Mouse (Mus musculus): ENCODE measurements at regions not wholly inside any gene's neighbourhood (a gene's known extent, or its start where the extent isn't known, plus 50 kb on each side); places are given as distances from the start of the nearest gene placed in this dataset.

GRCm38 (mm10) chr10:17478761-17479632, 244.0 kb upstream of the Cited2 start:
- DNase-seq = no peak

DNA sequence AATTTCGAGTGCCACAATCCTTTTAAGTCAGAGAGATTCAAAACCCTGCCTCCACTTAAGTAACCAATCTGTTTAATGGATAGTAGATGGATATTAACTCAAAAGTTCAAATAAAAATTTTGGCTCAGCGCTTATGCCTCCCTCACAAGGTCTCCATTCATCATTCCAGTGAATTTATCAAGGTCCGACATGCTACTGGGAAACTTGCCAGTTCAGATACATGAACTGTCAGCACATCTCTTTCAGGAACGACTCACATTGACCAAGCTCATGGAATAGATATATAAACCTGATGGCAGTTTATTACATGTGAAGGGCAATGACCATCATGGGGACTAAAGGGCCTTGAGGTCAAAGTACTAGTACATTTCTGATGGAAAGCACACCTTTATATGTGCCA, 240.3 kb upstream of the Cited2 start:
- no peak for DNase-seq

GRCm38 (mm10) chr10:17485049-17485449, 238.0 kb upstream of the Cited2 start:
- DNase-seq = peak; percentile 95

DNA sequence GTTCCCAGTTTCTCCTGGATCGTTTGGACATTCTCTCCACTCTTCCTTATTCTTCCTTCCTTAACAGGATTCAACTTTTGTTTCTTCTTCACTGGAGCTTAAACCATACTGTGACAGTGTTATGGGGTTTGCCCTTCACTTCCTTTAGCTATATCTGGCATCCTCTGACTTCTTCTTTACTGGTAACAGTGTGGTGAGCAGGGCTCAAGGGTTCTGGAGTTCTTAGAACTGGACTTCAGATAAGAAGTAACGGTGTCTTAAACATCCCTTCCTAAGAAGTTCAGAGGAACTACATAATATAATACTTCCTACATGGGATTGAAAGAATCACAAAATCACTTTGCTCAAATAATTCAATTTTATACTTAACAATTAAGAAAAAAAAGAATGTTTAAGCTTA, 237.5 kb upstream of the Cited2 start:
- peak; percentile 46 for DNase-seq

GRCm38 (mm10) chr10:17486011-17486410, 237.0 kb upstream of the Cited2 start:
- no peak for DNase-seq

GRCm38 (mm10) chr10:17487460-17487859, 235.6 kb upstream of the Cited2 start:
- DNase-seq = peak; percentile 15

DNA sequence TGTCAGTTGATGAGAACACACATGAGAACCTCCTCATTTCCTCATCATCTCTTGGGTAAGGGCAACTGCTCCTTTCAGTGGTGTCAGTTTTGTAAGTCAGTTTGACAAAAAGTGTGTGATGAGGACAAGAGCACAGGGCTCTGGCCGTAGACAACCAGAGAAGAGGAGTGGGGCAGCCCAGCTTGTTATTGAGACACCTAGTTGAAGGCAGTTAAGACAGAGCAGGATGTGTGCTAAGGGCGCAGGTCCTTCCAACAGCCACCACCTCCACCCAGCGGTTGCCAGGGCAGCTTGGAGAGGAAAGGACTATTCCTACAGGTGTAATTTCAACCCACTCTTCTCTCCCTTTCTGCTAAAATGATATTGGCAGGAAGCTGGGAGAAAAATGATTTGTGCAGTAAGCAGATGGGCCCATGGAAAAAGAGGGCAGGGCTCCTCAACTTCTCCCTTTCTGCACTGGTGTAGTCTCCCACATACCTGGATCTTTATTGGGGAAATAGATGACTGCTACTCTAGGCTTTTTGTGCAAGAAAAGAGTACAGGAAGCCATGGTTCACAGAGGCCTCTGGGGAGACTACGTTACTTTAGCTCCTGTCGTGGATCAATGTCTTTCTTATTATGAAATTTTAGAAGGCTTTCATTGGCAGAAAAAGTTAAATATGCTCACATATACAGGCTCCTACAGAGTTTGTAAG, 231.3 kb upstream of the Cited2 start:
- DNase-seq = peak; percentile 60

DNA sequence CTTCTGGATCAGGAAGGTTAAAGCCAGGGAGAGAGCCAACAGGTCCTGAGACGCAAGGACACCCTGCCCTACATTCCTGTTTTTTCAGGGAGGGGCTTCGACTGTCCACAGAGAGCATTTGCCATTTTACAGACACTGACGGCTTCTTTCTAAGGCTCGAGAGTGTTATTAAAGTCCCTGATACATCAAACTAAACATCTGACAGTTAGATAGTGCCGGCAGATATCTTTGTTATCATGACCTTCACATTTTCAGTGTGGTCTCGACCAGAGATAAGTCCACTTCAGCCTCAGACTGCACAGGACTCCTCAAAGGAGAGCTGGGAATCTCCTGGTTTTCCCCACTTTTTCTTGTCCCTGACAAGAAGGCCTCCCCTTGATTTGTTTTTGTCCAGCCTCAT, 229.9 kb upstream of the Cited2 start:
- DNase-seq = peak; percentile 23

GRCm38 (mm10) chr10:17496831-17497230, 226.2 kb upstream of the Cited2 start:
- peak; percentile 71 for DNase-seq

DNA sequence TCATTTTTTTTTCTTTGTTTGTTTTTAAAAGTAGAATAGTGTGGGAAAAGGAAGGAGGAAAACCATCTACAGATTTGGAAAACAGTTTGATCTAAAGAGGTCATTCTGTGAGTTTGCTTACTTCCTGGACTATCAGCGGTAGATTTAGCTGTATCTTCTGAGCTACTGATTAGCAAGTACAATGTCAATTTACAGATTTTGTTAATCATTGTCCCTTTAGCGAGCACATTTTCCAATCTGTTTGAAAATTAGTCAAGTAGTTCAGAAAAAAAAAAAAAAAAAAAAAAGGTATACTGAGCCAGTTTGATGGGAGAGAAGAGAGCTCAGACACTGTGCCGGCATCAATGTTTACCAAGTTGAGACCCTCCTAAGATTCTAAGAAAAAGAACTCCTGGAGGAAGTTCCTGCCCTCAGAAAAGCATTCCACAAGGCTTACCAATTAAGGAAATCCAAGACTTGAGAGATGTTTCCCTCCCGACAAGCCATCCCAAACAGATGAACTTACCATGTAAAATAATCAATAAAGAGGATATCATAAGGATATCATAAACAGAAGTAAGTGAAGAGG, 212.3 kb upstream of the Cited2 start:
- DNase-seq = peak; percentile 2

GRCm38 (mm10) chr10:17511779-17512335, 211.2 kb upstream of the Cited2 start:
- peak; percentile 46 for DNase-seq

GRCm38 (mm10) chr10:17512487-17512886, 210.5 kb upstream of the Cited2 start:
- no peak for DNase-seq

DNA sequence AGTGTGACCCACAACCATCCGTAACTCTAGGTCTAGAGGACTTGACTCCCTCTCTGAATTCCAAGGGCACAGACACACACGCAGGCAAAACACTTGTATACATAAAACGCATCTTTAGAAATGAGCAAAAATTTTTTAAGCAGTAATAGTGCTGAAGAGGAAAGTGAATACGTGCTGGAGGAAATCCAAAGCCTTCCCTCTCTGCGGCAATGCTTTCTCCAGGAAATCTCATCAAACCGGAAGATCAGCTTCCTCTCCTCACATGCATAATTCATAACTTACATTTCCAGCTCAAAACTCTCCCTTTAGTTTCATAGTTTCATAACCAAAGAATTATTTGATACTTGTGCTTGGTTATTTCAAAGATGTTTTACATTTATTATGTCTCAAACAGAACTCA, 209.3 kb upstream of the Cited2 start:
- peak; percentile 75 for DNase-seq

- peak; percentile 9 for DNase-seq
Observed at GRCm38 (mm10) chr10:17516068-17516467, 206.9 kb upstream of the Cited2 start.

DNA sequence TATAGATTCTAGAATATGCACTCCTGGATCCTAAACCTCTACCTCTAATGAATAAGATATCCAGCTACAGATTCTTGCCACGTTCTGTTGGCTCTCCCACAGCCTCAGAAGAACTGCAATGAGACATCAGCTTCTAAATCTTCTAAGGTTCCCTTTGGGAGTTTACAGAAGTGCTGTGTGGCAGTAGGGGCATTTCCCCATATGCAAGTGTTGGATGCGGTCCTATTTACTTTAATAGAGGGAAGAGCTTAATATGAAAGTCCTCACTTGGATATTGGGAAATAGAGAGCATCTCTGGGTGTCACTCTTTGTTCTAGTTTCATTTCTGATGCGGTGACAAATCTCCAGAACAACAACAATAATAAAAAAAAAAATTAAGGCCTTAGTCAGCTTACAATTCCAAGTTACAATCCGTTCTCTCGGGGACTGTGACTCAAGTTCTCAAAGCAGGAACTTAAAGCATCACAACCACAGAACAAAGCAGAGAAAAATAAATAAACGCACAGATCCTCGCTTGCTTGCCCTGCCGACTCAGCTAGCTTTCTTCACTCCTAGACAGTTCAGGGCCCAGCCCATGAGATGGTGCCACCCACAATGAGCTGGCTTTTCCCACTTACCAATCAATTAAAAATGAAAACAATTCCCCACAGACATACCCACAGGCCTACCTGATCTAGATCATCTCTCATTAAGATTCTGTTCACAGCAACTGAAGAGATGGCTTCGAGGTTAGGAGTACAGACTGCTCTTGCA, 204.4 kb upstream of the Cited2 start:
- peak; percentile 94 for DNase-seq

DNA sequence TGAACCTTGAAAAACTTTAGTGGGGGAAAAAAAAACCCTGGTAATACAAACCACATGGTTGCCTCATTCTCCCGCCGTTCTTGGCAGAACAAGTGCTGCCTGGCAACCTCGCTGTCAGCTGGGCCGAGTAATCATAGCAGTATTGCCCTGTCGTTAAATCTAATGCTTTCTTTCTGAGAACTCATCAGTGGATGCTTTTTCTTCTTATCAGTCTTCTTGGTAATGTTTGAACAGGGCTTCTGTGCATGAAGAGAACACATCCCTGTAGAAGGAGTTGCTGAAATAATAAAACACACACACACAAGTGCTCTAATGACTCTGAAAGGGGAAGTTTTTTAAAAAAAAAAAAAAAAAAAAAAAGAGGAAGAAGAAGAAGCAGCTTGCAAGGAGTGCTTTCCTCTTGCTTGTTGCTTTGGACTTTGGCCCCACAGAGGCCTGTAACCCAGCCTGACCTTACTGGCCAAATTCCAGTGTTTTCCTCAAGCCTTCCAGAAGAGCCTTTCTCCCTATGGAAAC, 200.9 kb upstream of the Cited2 start:
- peak; percentile 97 for DNase-seq

- DNase-seq = peak; percentile 70
Observed at GRCm38 (mm10) chr10:17523558-17524328, 199.3 kb upstream of the Cited2 start.

GRCm38 (mm10) chr10:17527151-17527737, 195.8 kb upstream of the Cited2 start:
- peak; percentile 43 for DNase-seq

DNA sequence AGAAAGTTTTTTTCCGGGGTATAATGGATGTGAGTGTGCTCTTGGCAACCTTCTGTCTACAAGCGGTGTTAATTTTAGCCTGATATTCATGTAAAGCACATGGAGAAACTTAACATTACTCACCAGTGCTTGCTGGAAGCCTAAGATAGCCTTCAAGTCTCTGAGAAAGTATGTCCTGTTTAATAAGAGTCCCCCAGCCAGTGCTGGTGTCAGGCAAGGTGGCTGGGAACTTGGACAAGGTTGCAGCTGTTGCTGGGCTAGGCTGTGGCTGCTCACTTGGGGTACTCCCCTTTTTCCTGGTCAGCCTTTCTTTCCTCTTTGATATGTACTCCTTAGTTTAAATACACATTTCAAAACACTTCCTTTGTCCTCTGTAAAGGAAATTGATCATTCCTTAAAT, 194.9 kb upstream of the Cited2 start:
- DNase-seq = peak; percentile 93

DNA sequence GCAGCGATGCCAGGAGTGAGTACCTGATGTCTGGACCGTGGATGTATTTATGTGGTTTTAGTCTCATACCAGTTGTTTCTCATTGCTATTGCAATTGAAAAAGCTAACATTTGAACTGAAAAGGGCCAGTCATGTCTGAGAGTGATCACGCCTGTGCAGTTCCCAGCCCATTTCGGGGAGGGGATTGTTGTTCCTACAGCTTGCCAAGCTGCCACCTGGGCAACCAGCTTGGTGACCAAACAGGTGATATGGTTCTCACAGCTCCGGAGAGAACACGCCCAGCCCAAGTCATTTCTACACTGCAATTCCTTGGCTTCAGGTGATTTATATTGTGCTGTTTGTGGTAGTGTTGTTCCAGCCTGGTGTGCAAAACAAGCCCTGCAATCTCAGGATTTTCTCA, 194.2 kb upstream of the Cited2 start:
- DNase-seq = peak; percentile 76

- DNase-seq = peak; percentile 16
Observed at GRCm38 (mm10) chr10:17529851-17530509, 193.0 kb upstream of the Cited2 start.
